Mouse (Mus musculus) small intestine, adult 2 months (tissue): ENCODE measurements around the gene Jmjd7. TPM values are rescaled to one million over a fixed set of nuclear protein-coding genes. Genes with fewer than 3 reads are reported as not detected.

Experiments
- H3K27ac ChIP-seq: fragments of 200-500 bp; 2 replicates; pipeline ENCODE4 v1.5.1; 2012; ENCODE audit warnings: low read depth, low read length, control low read depth, inconsistent platforms; ENCODE audit not compliant: insufficient read depth
- H3K27me3 ChIP-seq: fragments of 200-500 bp; 2 replicates; pipeline ENCODE4 v1.6.1; 2012; ENCODE audit warnings: mild to moderate bottlenecking, moderate library complexity, low read length, inconsistent platforms; ENCODE audit not compliant: control insufficient read depth, insufficient read depth
- H3K36me3 ChIP-seq: fragments of 200-500 bp; 2 replicates; pipeline ENCODE4 v1.6.1; 2012; ENCODE audit warnings: mild to moderate bottlenecking, low read length, control low read depth, inconsistent platforms; ENCODE audit not compliant: control insufficient read depth, insufficient read depth
- H3K4me1 ChIP-seq: fragments of 200-500 bp; 2 replicates; pipeline ENCODE4 v1.6.1; 2012; ENCODE audit warnings: low read length, inconsistent platforms, mixed read lengths; ENCODE audit not compliant: control insufficient read depth, insufficient read depth, insufficient read length
- H3K4me3 ChIP-seq: fragments of 200-500 bp; 2 replicates; pipeline ENCODE4 v1.5.1; 2012; ENCODE audit warnings: low read depth, mild to moderate bottlenecking, control low read depth, inconsistent platforms, low read length, moderate library complexity
- CTCF ChIP-seq: fragments of 200-500 bp; IDR thresholded peaks from 2 replicates; pipeline ENCODE4 v1.5.1; 2012; ENCODE audit warnings: low read depth, mild to moderate bottlenecking, control low read depth, inconsistent platforms, low read length, moderate library complexity, mixed read lengths; ENCODE audit not compliant: insufficient replicate concordance, insufficient read length; ENCODE audit errors: extremely low read depth
- POLR2A ChIP-seq: fragments of 200-500 bp; IDR thresholded peaks from 2 replicates; pipeline ENCODE4 v1.6.1; 2012; ENCODE audit warnings: low read depth, mild to moderate bottlenecking, control low read depth, inconsistent platforms, low read length, moderate library complexity
- WGBS: fragments of 180-500 bp; shearing (Covaris S2); methylation state at CpG from one replicate; pipeline ENCODE4 v1.1.7; 2018; 5-methylcytosine and 5-hydroxymethylcytosine counted together
- polyA plus RNA-seq: library from polyadenylated mRNA; depleted of rRNA; stranded (reverse); fragments of >200 nt; gene quantifications from 2 replicates; pipeline ENCODE4 v1.2.3, GENCODE M21; 2012

Jmjd7 gene
- polyA plus RNA-seq, 1 experiment = 6.8 TPM

GRCm38 (mm10) chr2:119999731-120000130, 27.6 kb upstream of the Jmjd7 start:
- no peak for TF ChIP-seq POLR2A
- TF ChIP-seq CTCF = no peak
- H3K4me3 ChIP-seq = no peak overlapping the region
- no peaks in the 10 kb centered on the region; the same call in 1 of the 2 replicates for H3K36me3 ChIP-seq
- no peak overlapping the region for H3K27ac ChIP-seq
- H3K27me3 ChIP-seq = no peaks in the 10 kb centered on the region
- 94% methylated on average over 2 of the region's 2 CpGs for WGBS
- peaks cover 27% of the 10 kb centered on the region; the same call in 1 of the 2 replicates for H3K4me1 ChIP-seq

- 71% methylated on average over 3 of the region's 3 CpGs for WGBS
- Histone ChIP-seq H3K27ac (no peak overlapping the region), H3K27me3 (no peaks in the 10 kb centered on the region), H3K4me1 (peaks cover 17% of the 10 kb centered on the region; the same call in 1 of the 2 replicates), H3K4me3 (no peak overlapping the region), H3K36me3 (no peaks in the 10 kb centered on the region; the same call in 1 of the 2 replicates)
- no peak for TF ChIP-seq CTCF
- TF ChIP-seq POLR2A = no peak
Observed at GRCm38 (mm10) chr2:120000882-120001584, 26.2 kb upstream of the Jmjd7 start.

GRCm38 (mm10) chr2:120001956-120002355, 25.3 kb upstream of the Jmjd7 start:
- 74% methylated on average over 4 of the region's 4 CpGs for WGBS
- H3K4me3 ChIP-seq = no peak overlapping the region

GRCm38 (mm10) chr2:120003970-120004369, 23.3 kb upstream of the Jmjd7 start:
- Histone ChIP-seq H3K4me1 (no peaks in the 10 kb centered on the region), H3K27ac (no peak overlapping the region), H3K36me3 (no peaks in the 10 kb centered on the region; the same call in 1 of the 2 replicates), H3K4me3 (no peak overlapping the region), H3K27me3 (no peaks in the 10 kb centered on the region)
- TF ChIP-seq CTCF = no peak
- no peak for TF ChIP-seq POLR2A
- WGBS = 92% methylated on average over 2 of the region's 2 CpGs

More at GRCm38 (mm10) chr2:120001956-120002355, 25.3 kb upstream of the Jmjd7 start:
- TF ChIP-seq POLR2A (no peak), CTCF (no peak)
- H3K36me3 ChIP-seq = no peaks in the 10 kb centered on the region; the same call in 1 of the 2 replicates
- H3K27ac ChIP-seq = no peak overlapping the region
- peaks cover 13% of the 10 kb centered on the region; the same call in 1 of the 2 replicates for H3K4me1 ChIP-seq
- no peaks in the 10 kb centered on the region for H3K27me3 ChIP-seq

- H3K27me3 ChIP-seq = no peaks in the 10 kb centered on the region
- H3K27ac ChIP-seq = no peak overlapping the region
- no peak overlapping the region for H3K4me3 ChIP-seq
- H3K4me1 ChIP-seq = no peaks in the 10 kb centered on the region
- no peaks in the 10 kb centered on the region for H3K36me3 ChIP-seq
- WGBS = 95% methylated on average over 7 of the region's 7 CpGs
- no peak for TF ChIP-seq POLR2A
- no peak for TF ChIP-seq CTCF
Observed at GRCm38 (mm10) chr2:120006696-120007095, 20.6 kb upstream of the Jmjd7 start.

- no peaks in the 10 kb centered on the region for H3K4me1 ChIP-seq
- 76% methylated on average over 4 of the region's 4 CpGs for WGBS
- H3K36me3 ChIP-seq = peaks cover 1% of the 10 kb centered on the region; the same call in 1 of the 2 replicates
- TF ChIP-seq POLR2A = no peak
- TF ChIP-seq CTCF = no peak
- no peaks in the 10 kb centered on the region for H3K27me3 ChIP-seq
- H3K27ac ChIP-seq = no peak overlapping the region
- H3K4me3 ChIP-seq = no peak overlapping the region
Observed at GRCm38 (mm10) chr2:120007680-120008210, 19.5 kb upstream of the Jmjd7 start.

GRCm38 (mm10) chr2:120008672-120009071, 18.6 kb upstream of the Jmjd7 start:
- WGBS = 59% methylated on average over 4 of the region's 4 CpGs
- Histone ChIP-seq H3K27me3 (no peaks in the 10 kb centered on the region), H3K4me3 (no peak overlapping the region), H3K36me3 (peaks cover 6% of the 10 kb centered on the region; the same call in 1 of the 2 replicates), H3K4me1 (no peaks in the 10 kb centered on the region), H3K27ac (no peak overlapping the region)
- TF ChIP-seq POLR2A = no peak
- TF ChIP-seq CTCF = no peak
